Mouse (Mus musculus): ENCODE measurements around the gene Dnttip2. TPM values are rescaled to one million over a fixed set of nuclear protein-coding genes. Genes with fewer than 3 reads are reported as not detected.

Dnttip2 gene
- polyA plus RNA-seq, 1 experiment = 18.7 TPM

DNA sequence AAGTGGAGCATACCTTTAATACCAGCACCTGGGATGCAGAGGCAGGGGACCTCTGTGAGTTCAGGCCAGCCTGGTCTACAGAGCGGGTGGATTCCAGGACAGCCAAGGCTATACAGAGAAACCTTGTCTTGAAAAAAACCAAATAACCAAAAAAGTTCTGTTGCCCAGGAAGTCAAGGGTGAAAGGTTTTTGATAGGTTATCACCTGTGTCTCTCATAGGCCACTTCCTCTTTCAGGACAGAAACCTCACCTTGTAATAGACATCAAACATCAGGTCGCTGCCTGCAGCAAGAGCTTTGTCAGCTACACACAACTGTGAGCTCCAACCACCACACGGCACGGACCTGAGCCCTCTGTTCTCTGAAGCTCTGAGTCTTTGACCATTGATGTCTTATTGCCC is 30.4 kb downstream of the Dnttip2 start:
- no peaks in the 10 kb centered on the region for H3K79me2 ChIP-seq (ENCODE audit: control insufficient read depth, insufficient read depth)
- no peaks in the 10 kb centered on the region for H3K27me3 ChIP-seq (ENCODE audit: control insufficient read depth, insufficient read depth, insufficient read length)
- no peak for TF ChIP-seq MAX (IDR thresholded peaks at IDR 0.05)
- no peak for TF ChIP-seq USF1 (IDR thresholded peaks at IDR 0.05; ENCODE audit: low read depth)
- TF ChIP-seq MYOG (IDR thresholded peaks at IDR 0.05; ENCODE audit: control insufficient read depth, extremely low read depth, insufficient read length) = no peak
- TF ChIP-seq CEBPB (IDR thresholded peaks at IDR 0.05; ENCODE audit: low read depth) = no peak
- TF ChIP-seq FOSL1 (IDR thresholded peaks at IDR 0.05; ENCODE audit: insufficient read depth, low read length, poor library complexity, severe bottlenecking) = no peak
- no peak for TF ChIP-seq MYOD1 (IDR thresholded peaks at IDR 0.05; ENCODE audit: control insufficient read depth, insufficient read length, low read depth)
- no peak for TF ChIP-seq CTCF (IDR thresholded peaks at IDR 0.05; ENCODE audit: control insufficient read depth, insufficient read depth, insufficient read length)
- H3K36me3 ChIP-seq (ENCODE audit: control insufficient read depth, insufficient read depth) = no peaks in the 10 kb centered on the region
- no peak overlapping the region for H3ac ChIP-seq (ENCODE audit: control insufficient read depth, insufficient read length, low read depth)
- no peaks in the 10 kb centered on the region for H3K79me3 ChIP-seq (ENCODE audit: low read depth)
- H3K4me3 ChIP-seq (ENCODE audit: insufficient read depth, poor library complexity, severe bottlenecking) = no peak overlapping the region

DNA sequence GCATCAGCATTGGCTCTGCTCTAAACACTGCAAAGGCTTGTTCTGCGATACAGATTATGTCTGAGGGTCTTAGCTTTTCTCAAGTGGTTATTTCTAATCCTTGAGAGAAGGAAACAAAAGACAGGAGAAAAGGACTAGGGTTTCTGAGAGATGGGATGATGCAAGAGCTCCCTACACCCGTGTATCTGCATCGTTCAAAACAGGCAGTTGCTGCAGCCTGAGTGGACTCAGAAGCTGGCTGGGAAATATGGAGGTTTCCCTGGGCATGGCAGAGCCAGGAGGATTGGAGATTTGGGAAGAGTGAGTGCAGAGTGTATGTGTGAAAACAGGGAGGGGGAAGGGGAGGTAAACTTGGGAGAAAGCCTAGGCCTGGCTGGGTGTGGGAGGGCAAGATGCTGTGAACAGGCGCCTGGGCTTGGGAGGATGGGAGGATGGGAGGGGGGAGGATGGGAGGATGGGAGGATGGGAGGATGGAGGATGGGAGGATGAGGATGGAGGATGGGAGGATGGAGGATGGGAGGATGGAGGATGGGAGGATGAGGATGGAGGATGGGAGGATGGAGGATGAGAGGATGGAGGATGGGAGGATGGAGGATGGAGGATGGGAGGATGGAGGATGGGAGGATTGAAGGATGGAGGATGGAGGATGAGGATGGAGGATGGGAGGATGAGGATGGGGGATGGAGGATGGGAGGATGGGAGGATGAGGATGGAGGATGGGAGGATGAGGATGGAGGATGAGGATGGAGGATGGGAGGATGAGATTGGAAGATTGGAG is 33.9 kb downstream of the Dnttip2 start:
- no peaks in the 10 kb centered on the region for H3K79me3 ChIP-seq (ENCODE audit: low read depth)
- no peaks in the 10 kb centered on the region for H3K36me3 ChIP-seq (ENCODE audit: control insufficient read depth, insufficient read depth)
- no peak for TF ChIP-seq MAX (IDR thresholded peaks at IDR 0.05)
- no peak for TF ChIP-seq MYOG (IDR thresholded peaks at IDR 0.05; ENCODE audit: control insufficient read depth, extremely low read depth, insufficient read length)
- no peak for TF ChIP-seq CTCF (IDR thresholded peaks at IDR 0.05; ENCODE audit: control insufficient read depth, insufficient read depth, insufficient read length)
- no peak for TF ChIP-seq FOSL1 (IDR thresholded peaks at IDR 0.05; ENCODE audit: insufficient read depth, low read length, poor library complexity, severe bottlenecking)
- no peak for TF ChIP-seq USF1 (IDR thresholded peaks at IDR 0.05; ENCODE audit: low read depth)
- no peak for TF ChIP-seq CEBPB (IDR thresholded peaks at IDR 0.05; ENCODE audit: low read depth)
- TF ChIP-seq MYOD1 (IDR thresholded peaks at IDR 0.05; ENCODE audit: control insufficient read depth, insufficient read length, low read depth) = no peak
- no peak overlapping the region for H3K4me3 ChIP-seq (ENCODE audit: insufficient read depth, poor library complexity, severe bottlenecking)
- H3K27me3 ChIP-seq (ENCODE audit: control insufficient read depth, insufficient read depth, insufficient read length) = no peaks in the 10 kb centered on the region
- H3K79me2 ChIP-seq (ENCODE audit: control insufficient read depth, insufficient read depth) = no peaks in the 10 kb centered on the region
- H3ac ChIP-seq (ENCODE audit: control insufficient read depth, insufficient read length, low read depth) = no peak overlapping the region

DNA sequence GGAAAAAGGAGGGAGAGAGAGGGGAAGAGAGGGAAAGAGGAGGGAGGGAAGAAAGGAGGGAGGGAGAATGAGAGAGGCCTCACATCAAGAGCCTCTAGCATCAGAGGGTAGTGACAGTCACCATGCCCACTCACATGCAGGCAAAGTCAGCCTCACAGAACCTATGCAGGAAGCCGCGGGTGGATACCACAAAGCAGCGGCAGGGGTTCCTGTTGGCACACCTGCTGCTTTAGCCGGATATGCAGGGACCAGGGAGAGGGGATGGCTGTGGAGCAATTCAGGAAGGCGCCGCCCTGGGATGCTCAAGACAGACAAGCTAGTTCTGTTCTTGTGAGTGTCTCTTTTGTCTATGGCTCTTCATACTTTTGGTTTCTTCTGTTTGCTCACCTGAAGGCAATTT is 34.8 kb downstream of the Dnttip2 start:
- Histone ChIP-seq H3ac (ENCODE audit: control insufficient read depth, insufficient read length, low read depth) (no peak overlapping the region), H3K79me3 (ENCODE audit: low read depth) (no peaks in the 10 kb centered on the region), H3K27me3 (ENCODE audit: control insufficient read depth, insufficient read depth, insufficient read length) (no peaks in the 10 kb centered on the region), H3K4me3 (ENCODE audit: insufficient read depth, poor library complexity, severe bottlenecking) (no peak overlapping the region), H3K79me2 (ENCODE audit: control insufficient read depth, insufficient read depth) (no peaks in the 10 kb centered on the region), H3K36me3 (ENCODE audit: control insufficient read depth, insufficient read depth) (no peaks in the 10 kb centered on the region)
- TF ChIP-seq MYOG (IDR thresholded peaks at IDR 0.05; ENCODE audit: control insufficient read depth, extremely low read depth, insufficient read length) (no peak), MAX (IDR thresholded peaks at IDR 0.05) (no peak), USF1 (IDR thresholded peaks at IDR 0.05; ENCODE audit: low read depth) (no peak), CTCF (IDR thresholded peaks at IDR 0.05; ENCODE audit: control insufficient read depth, insufficient read depth, insufficient read length) (no peak), FOSL1 (IDR thresholded peaks at IDR 0.05; ENCODE audit: insufficient read depth, low read length, poor library complexity, severe bottlenecking) (no peak), MYOD1 (IDR thresholded peaks at IDR 0.05; ENCODE audit: control insufficient read depth, insufficient read length, low read depth) (no peak), CEBPB (IDR thresholded peaks at IDR 0.05; ENCODE audit: low read depth) (no peak)

DNA sequence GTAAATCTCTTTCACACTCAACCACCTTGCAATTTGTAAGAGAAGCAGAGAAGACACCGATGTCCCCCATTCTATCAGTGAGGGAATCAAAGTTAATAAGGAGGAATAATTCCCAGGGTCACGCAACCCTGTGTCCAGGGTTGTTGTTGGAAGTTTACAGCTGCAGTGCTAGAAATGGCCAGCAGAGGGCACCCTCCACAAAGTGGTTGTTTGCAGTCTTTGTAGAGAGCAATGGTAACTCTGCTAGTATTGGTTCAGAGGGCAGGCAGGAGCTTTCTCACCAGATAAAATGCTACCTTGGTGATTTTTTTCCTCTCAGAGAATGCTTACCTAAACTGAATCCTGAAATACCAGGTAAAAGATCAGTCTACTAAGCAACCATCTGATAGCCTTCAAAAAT is 37.9 kb downstream of the Dnttip2 start:
- TF ChIP-seq USF1 (IDR thresholded peaks at IDR 0.05; ENCODE audit: low read depth) (no peak), CTCF (IDR thresholded peaks at IDR 0.05; ENCODE audit: control insufficient read depth, insufficient read depth, insufficient read length) (peak; percentile 73), MAX (IDR thresholded peaks at IDR 0.05) (peak; percentile 17)
- Histone ChIP-seq H3K79me2 (ENCODE audit: control insufficient read depth, insufficient read depth) (no peaks in the 10 kb centered on the region), H3K27me3 (ENCODE audit: control insufficient read depth, insufficient read depth, insufficient read length) (no peaks in the 10 kb centered on the region), H3K4me3 (ENCODE audit: insufficient read depth, poor library complexity, severe bottlenecking) (no peak overlapping the region), H3K79me3 (ENCODE audit: low read depth) (no peaks in the 10 kb centered on the region), H3ac (ENCODE audit: control insufficient read depth, insufficient read length, low read depth) (no peak overlapping the region), H3K36me3 (ENCODE audit: control insufficient read depth, insufficient read depth) (no peaks in the 10 kb centered on the region)

DNA sequence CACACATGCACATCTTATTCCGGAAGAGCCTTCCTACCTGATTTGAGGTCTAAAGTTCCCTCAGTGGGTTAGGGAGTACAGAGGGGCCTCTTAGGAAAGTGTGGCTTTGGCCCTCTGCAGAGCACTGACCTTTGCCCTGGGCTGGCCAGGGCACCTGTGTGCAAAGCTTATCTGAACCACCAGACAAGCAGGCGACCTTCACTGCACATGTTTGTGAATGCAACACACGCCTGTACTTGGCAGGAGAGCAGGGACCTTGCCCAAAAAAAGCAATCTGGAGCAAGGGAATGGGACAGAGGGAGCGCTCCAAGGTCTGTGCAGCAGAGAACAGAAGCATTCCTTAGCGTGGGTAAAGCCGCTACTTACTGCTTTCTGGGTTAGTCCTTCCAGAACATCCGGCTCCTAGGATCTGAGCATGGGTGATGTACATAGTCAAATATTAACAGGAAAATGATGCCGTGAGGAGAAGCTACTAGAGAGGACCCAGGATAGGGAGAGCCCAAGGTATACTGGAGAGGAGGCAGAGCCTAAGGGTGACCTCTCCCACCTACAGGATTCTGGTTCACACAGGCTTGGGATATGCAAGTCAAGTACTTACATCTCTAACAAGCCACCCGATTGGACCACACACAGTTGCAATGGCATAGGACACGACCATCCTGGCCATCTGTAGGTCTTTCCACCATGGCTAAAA is 38.9 kb downstream of the Dnttip2 start:
- no peak overlapping the region for H3ac ChIP-seq (ENCODE audit: control insufficient read depth, insufficient read length, low read depth)
- TF ChIP-seq CTCF (IDR thresholded peaks at IDR 0.05; ENCODE audit: control insufficient read depth, insufficient read depth, insufficient read length) (no peak), USF1 (IDR thresholded peaks at IDR 0.05; ENCODE audit: low read depth) (no peak), MYOD1 (IDR thresholded peaks at IDR 0.05; ENCODE audit: control insufficient read depth, insufficient read length, low read depth) (no peak), MAX (IDR thresholded peaks at IDR 0.05) (no peak), FOSL1 (IDR thresholded peaks at IDR 0.05; ENCODE audit: insufficient read depth, low read length, poor library complexity, severe bottlenecking) (no peak), CEBPB (IDR thresholded peaks at IDR 0.05; ENCODE audit: low read depth) (no peak), MYOG (IDR thresholded peaks at IDR 0.05; ENCODE audit: control insufficient read depth, extremely low read depth, insufficient read length) (no peak)
- no peaks in the 10 kb centered on the region for H3K36me3 ChIP-seq (ENCODE audit: control insufficient read depth, insufficient read depth)
- no peak overlapping the region for H3K4me3 ChIP-seq (ENCODE audit: insufficient read depth, poor library complexity, severe bottlenecking)
- H3K79me3 ChIP-seq (ENCODE audit: low read depth) = no peaks in the 10 kb centered on the region
- no peaks in the 10 kb centered on the region for H3K79me2 ChIP-seq (ENCODE audit: control insufficient read depth, insufficient read depth)
- H3K27me3 ChIP-seq (ENCODE audit: control insufficient read depth, insufficient read depth, insufficient read length) = no peaks in the 10 kb centered on the region
